Mouse (Mus musculus) ES-E14 (cell line): ENCODE data around the gene Rnf145.

Experiments
- HCFC1 ChIP-seq: IDR thresholded peaks from 2 replicates; pipeline ENCODE4 v1.6.1; 2012; ENCODE audit warnings: low read length, inconsistent platforms, borderline replicate concordance; ENCODE audit not compliant: insufficient read depth
- MAFK ChIP-seq: IDR thresholded peaks from 2 replicates; pipeline ENCODE4 v1.6.1; 2014; ENCODE audit warnings: mild to moderate bottlenecking, low read depth, low read length, inconsistent platforms; ENCODE audit not compliant: insufficient read depth
- ZC3H11A ChIP-seq: IDR thresholded peaks from 2 replicates; pipeline ENCODE4 v1.6.1; 2012; ENCODE audit warnings: low read depth, mild to moderate bottlenecking, inconsistent platforms, low read length, borderline replicate concordance

GRCm38 (mm10) chr11:44543593-44543992 lies 24.8 kb downstream of the Rnf145 start:
- no peak for TF ChIP-seq ZC3H11A
- TF ChIP-seq HCFC1, result no peak
- TF ChIP-seq MAFK, result no peak
